Mouse (Mus musculus) forebrain, embryonic 16.5 days (tissue): ENCODE data around the gene Artn. TPM values are rescaled to one million over a fixed set of nuclear protein-coding genes. Genes with fewer than 3 reads are reported as not detected.

Experiments
- polyA plus RNA-seq: library from polyadenylated mRNA; unstranded; fragments of >200 nt; fragmentation: Nextera tagmentation; extraction: Ambion mirVana; gene quantifications from 2 replicates; pipeline ENCODE4 v1.2.1, GENCODE M21; 2015

Artn gene
- polyA plus RNA-seq, 1 experiment from 2014 or later = 0.48 TPM

Other genes starting within 250 kb of the Artn start
- gene Dmap1, start 247.5 kb downstream of the Artn start, polyA plus RNA-seq = 80.1 and 80.4 TPM in 2 replicates
- not detected in 2 replicates for gene Gm12845, start 205.4 kb downstream of the Artn start, polyA plus RNA-seq
- gene Klf17, start 164.1 kb downstream of the Artn start, polyA plus RNA-seq = not detected in 2 replicates
- 12.0 and 16.2 TPM in 2 replicates for gene Slc6a9, start 95.3 kb downstream of the Artn start, polyA plus RNA-seq
- gene Ccdc24, start 57.2 kb downstream of the Artn start, polyA plus RNA-seq = 2.0 and 2.4 TPM in 2 replicates
- gene B4galt2, start 46.3 kb downstream of the Artn start, polyA plus RNA-seq = 47.8 and 47.9 TPM in 2 replicates
- gene Atp6v0b, start 42.4 kb downstream of the Artn start, polyA plus RNA-seq = 426 and 531 TPM in 2 replicates
- 29.8 and 30.1 TPM in 2 replicates for gene Dph2, start 37.7 kb downstream of the Artn start, polyA plus RNA-seq
- 74.3 and 79.9 TPM in 2 replicates for gene Ipo13, start 14.8 kb downstream of the Artn start, polyA plus RNA-seq
- 12.6 and 14.1 TPM in 2 replicates for gene St3gal3, start 205.2 kb upstream of the Artn start, polyA plus RNA-seq